Mouse (Mus musculus) MEL (cell line): Measurements from ENCODE around the gene Olfr1025-ps1.

ENCODE experiments used
- CHD2 ChIP-seq: IDR thresholded peaks from 2 replicates; pipeline ENCODE4 v1.6.1; 2011; ENCODE audit warnings: low read length, improper control_type of control experiment
- CTCF ChIP-seq, 3 experiments: IDR thresholded peaks in 2 of 3; conservative IDR thresholded peaks in 1 of 3; 2 replicates each; pipeline ENCODE4 v1.5.1; 2011 to 2012; ENCODE audit warnings: low read length in 3 of 3, low read depth in 2 of 3, mild to moderate bottlenecking in 2 of 3, improper control_type of control experiment in 1 of 3, inconsistent platforms in 1 of 3, mixed read lengths in 1 of 3, moderate library complexity in 1 of 3; ENCODE audit not compliant: control insufficient read depth in 1 of 3, insufficient read depth in 1 of 3, poor library complexity in 1 of 3, severe bottlenecking in 1 of 3
- ETS1 ChIP-seq: IDR thresholded peaks from 2 replicates; pipeline ENCODE4 v1.6.1; 2012; ENCODE audit warnings: low read depth, mild to moderate bottlenecking, inconsistent platforms, low read length, improper control_type of control experiment, moderate library complexity
- GATA1 ChIP-seq: IDR thresholded peaks from 2 replicates; pipeline ENCODE4 v1.6.1; 2011; ENCODE audit warnings: low read depth, low read length, improper control_type of control experiment
- KAT2A ChIP-seq: conservative IDR thresholded peaks from 2 replicates; pipeline ENCODE4 v1.6.1; 2012; ENCODE audit warnings: low read depth, low read length, improper control_type of control experiment, inconsistent platforms
- MAZ ChIP-seq: IDR thresholded peaks from 2 replicates; pipeline ENCODE4 v1.6.1; 2012; ENCODE audit warnings: low read depth, mild to moderate bottlenecking, inconsistent platforms, low read length, improper control_type of control experiment
- NELFE ChIP-seq: IDR thresholded peaks from 2 replicates; pipeline ENCODE4 v1.6.1; 2011; ENCODE audit warnings: low read depth, low read length, improper control_type of control experiment
- POLR2A ChIP-seq, 2 experiments: IDR thresholded peaks; 2 replicates each; pipeline ENCODE4 v1.6.1; 2011 to 2012; ENCODE audit warnings: low read length in 2 of 2, mild to moderate bottlenecking in 2 of 2, control low read depth in 1 of 2, improper control_type of control experiment in 1 of 2, low read depth in 1 of 2, moderate library complexity in 1 of 2; ENCODE audit not compliant: control insufficient read depth in 1 of 2, insufficient read depth in 1 of 2, poor library complexity in 1 of 2
- RAD21 ChIP-seq: IDR thresholded peaks from 2 replicates; pipeline ENCODE4 v1.6.1; 2011; ENCODE audit warnings: mild to moderate bottlenecking, low read depth, low read length, improper control_type of control experiment
- RCOR1 ChIP-seq: IDR thresholded peaks from 2 replicates; pipeline ENCODE4 v1.6.1; 2012; ENCODE audit warnings: low read depth, mild to moderate bottlenecking, inconsistent platforms, low read length, improper control_type of control experiment
- TAL1 ChIP-seq: IDR thresholded peaks from 2 replicates; pipeline ENCODE4 v1.6.1; 2012; ENCODE audit warnings: mild to moderate bottlenecking, inconsistent platforms, low read length, moderate library complexity, mixed read lengths
- ZC3H11A ChIP-seq: IDR thresholded peaks from 2 replicates; pipeline ENCODE4 v1.6.1; 2012; ENCODE audit warnings: low read depth, mild to moderate bottlenecking, inconsistent platforms, low read length, improper control_type of control experiment

DNA sequence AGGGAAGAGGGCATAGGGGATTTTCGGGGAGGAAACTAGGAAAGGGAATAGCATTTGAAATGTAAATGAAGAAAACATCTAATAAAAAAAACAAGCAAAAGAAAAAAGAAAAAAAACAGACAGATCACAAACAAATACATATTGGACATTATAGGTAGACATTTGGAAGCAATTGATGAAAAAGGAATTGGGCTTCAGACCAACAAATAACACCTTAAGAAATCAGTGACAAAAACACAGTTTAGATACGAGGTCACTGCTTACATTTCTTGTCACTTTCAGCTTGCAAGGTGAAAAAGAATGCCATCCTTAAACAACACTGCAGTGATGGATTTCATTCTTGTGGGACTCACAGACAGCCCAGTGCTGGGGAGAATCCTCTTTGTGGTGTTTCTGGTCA, 46.7 kb upstream of the Olfr1025-ps1 start, which contains the start of gene Olfr1022:
- TF ChIP-seq CTCF (IDR thresholded peaks at IDR 0.05 in 2 of 3, conservative IDR thresholded peaks at IDR 0.05 in 1 of 3; ENCODE audit: control insufficient read depth in 1 of 3, insufficient read depth in 1 of 3, low read depth in 2 of 3, low read length in 3 of 3, poor library complexity in 1 of 3, severe bottlenecking in 1 of 3) (no peak), RCOR1 (no peak), GATA1 (no peak), POLR2A (IDR thresholded peaks at IDR 0.05; ENCODE audit: control insufficient read depth in 1 of 2, insufficient read depth in 1 of 2, low read depth in 1 of 2, low read length in 2 of 2, poor library complexity in 1 of 2) (no peak), ETS1 (no peak), NELFE (no peak), KAT2A (no peak), ZC3H11A (no peak), TAL1 (no peak), CHD2 (no peak), RAD21 (no peak), MAZ (no peak)
